Mouse (Mus musculus): ENCODE data around the gene Phf24.

- no peak for TF ChIP-seq CTCF (IDR thresholded peaks at IDR 0.05; ENCODE audit: low read depth)
- no peak for TF ChIP-seq EP300 (optimal IDR thresholded peaks at IDR 0.05)
Measured at GRCm38 (mm10) chr4:42902730-42903129, 13.7 kb upstream of the Phf24 start.

Data from stomach, postnatal 0 days (tissue).